Mouse (Mus musculus): ENCODE results near the gene Suv39h2. TPM values are rescaled to one million over a fixed set of nuclear protein-coding genes. Genes with fewer than 3 reads are reported as not detected.

The Suv39h2 gene
- total RNA-seq (2015; ENCODE audit: low replicate concordance) = 14.8 and 15.5 TPM in 2 replicates
- total RNA-seq (2017; ENCODE audit: low replicate concordance) = 8.7 and 9.2 TPM in 2 replicates

- peak; percentile 96 for ATAC-seq (replicated peaks; ENCODE audit: low FRiP score, poor library complexity, severe bottlenecking)
Observed at GRCm38 (mm10) chr2:3474861-3475283, at the start of gene Suv39h2. TSS of gene Suv39h2 (minus strand) at chr2:3475031.

- no peak for ATAC-seq (replicated peaks; ENCODE audit: low FRiP score, poor library complexity, severe bottlenecking)
Observed at GRCm38 (mm10) chr2:3522558-3522957, 47.7 kb upstream of the Suv39h2 start.

GRCm38 (mm10) chr2:3512552-3513454, 38.0 kb upstream of the Suv39h2 start, which contains the start of the genes Gm45902, Hspa14 and Cdnf:
TSS of gene Gm45902 (minus strand) at chr2:3512790.
TSS of gene Hspa14 (minus strand) at chr2:3512814.
TSS of gene Cdnf (plus strand) at chr2:3513030.
- peak; percentile 95 for ATAC-seq (replicated peaks; ENCODE audit: low FRiP score, poor library complexity, severe bottlenecking)

- ATAC-seq (replicated peaks; ENCODE audit: low FRiP score, poor library complexity, severe bottlenecking) = peak; percentile 37
Observed at GRCm38 (mm10) chr2:3512076-3512475, 37.2 kb upstream of the Suv39h2 start.

GRCm38 (mm10) chr2:3500886-3501285, 26.1 kb upstream of the Suv39h2 start:
- no peak for ATAC-seq (replicated peaks; ENCODE audit: low FRiP score, poor library complexity, severe bottlenecking)

GRCm38 (mm10) chr2:3499543-3499942, 24.7 kb upstream of the Suv39h2 start:
- no peak for ATAC-seq (replicated peaks; ENCODE audit: low FRiP score, poor library complexity, severe bottlenecking)

GRCm38 (mm10) chr2:3493833-3494409, 19.1 kb upstream of the Suv39h2 start:
- no peak; the same call in 1 of the 2 replicates for ATAC-seq (replicated peaks; ENCODE audit: low FRiP score, poor library complexity, severe bottlenecking)

GRCm38 (mm10) chr2:3489816-3490215, 15.0 kb upstream of the Suv39h2 start:
- no peak for ATAC-seq (replicated peaks; ENCODE audit: low FRiP score, poor library complexity, severe bottlenecking)

- no peak for ATAC-seq (replicated peaks; ENCODE audit: low FRiP score, poor library complexity, severe bottlenecking)
Observed at GRCm38 (mm10) chr2:3480239-3480638, 5.4 kb upstream of the Suv39h2 start.

GRCm38 (mm10) chr2:3475746-3476251, 968 bp upstream of the Suv39h2 start:
- no peak for ATAC-seq (replicated peaks; ENCODE audit: low FRiP score, poor library complexity, severe bottlenecking)

GRCm38 (mm10) chr2:3474361-3474805, 448 bp downstream of the Suv39h2 start:
- ATAC-seq (replicated peaks; ENCODE audit: low FRiP score, poor library complexity, severe bottlenecking) = peak; percentile 58

GRCm38 (mm10) chr2:3473891-3474290, 940 bp downstream of the Suv39h2 start:
- 0 out of 2 replicates have a peak, but pooled peaks have one; percentile 28 for ATAC-seq (replicated peaks; ENCODE audit: low FRiP score, poor library complexity, severe bottlenecking)

GRCm38 (mm10) chr2:3456590-3456989, 18.2 kb downstream of the Suv39h2 start:
- ATAC-seq (replicated peaks; ENCODE audit: low FRiP score, poor library complexity, severe bottlenecking) = 0 out of 2 replicates have a peak, but pooled peaks have one; percentile 39

- no peak for ATAC-seq (replicated peaks; ENCODE audit: low FRiP score, poor library complexity, severe bottlenecking)
Observed at GRCm38 (mm10) chr2:3453096-3453495, 21.7 kb downstream of the Suv39h2 start.

GRCm38 (mm10) chr2:3449431-3449830, 25.4 kb downstream of the Suv39h2 start:
- no peak for ATAC-seq (replicated peaks; ENCODE audit: low FRiP score, poor library complexity, severe bottlenecking)

GRCm38 (mm10) chr2:3445984-3446383, 28.8 kb downstream of the Suv39h2 start:
- ATAC-seq (replicated peaks; ENCODE audit: low FRiP score, poor library complexity, severe bottlenecking) = no peak

GRCm38 (mm10) chr2:3444206-3444605, 30.6 kb downstream of the Suv39h2 start:
- ATAC-seq (replicated peaks; ENCODE audit: low FRiP score, poor library complexity, severe bottlenecking) = no peak

GRCm38 (mm10) chr2:3437956-3438355, 36.9 kb downstream of the Suv39h2 start:
- no peak for ATAC-seq (replicated peaks; ENCODE audit: low FRiP score, poor library complexity, severe bottlenecking)

GRCm38 (mm10) chr2:3435369-3436061, 39.3 kb downstream of the Suv39h2 start:
- ATAC-seq (replicated peaks; ENCODE audit: low FRiP score, poor library complexity, severe bottlenecking) = 0 out of 2 replicates have a peak, but pooled peaks have one; percentile 14

- ATAC-seq (replicated peaks; ENCODE audit: low FRiP score, poor library complexity, severe bottlenecking) = no peak
Observed at GRCm38 (mm10) chr2:3430956-3431355, 43.9 kb downstream of the Suv39h2 start.
